Mouse (Mus musculus) midbrain, embryonic 14.5 days (tissue): ENCODE measurements around the gene Trp53inp2. TPM values are rescaled to one million over a fixed set of nuclear protein-coding genes. Genes with fewer than 3 reads are reported as not detected.

ENCODE experiments used
- ATAC-seq: fragments of 200-750 bp; cut with Nextera tagmentation; 2 replicates; pipeline ENCODE4 v1.8.0; 2017; ENCODE audit warnings: moderate number of reproducible peaks, moderate library complexity; ENCODE audit not compliant: low FRiP score, low TSS enrichment
- DNase-seq: peaks from one replicate; pipeline ENCODE4 v3.0.0-alpha.2; 2015
- H3K27ac ChIP-seq: fragments of 300-500 bp; sonication (generic); replicated peaks from 2 replicates; pipeline ENCODE4 v1.5.1; 2014; ENCODE audit warnings: mild to moderate bottlenecking, low read depth, low read length, moderate library complexity
- H3K27me3 ChIP-seq: fragments of 300-500 bp; sonication (generic); 2 replicates; pipeline ENCODE4 v1.6.1; 2014; ENCODE audit warnings: low read length, control low read depth, mixed read lengths; ENCODE audit not compliant: control insufficient read depth, insufficient read depth
- H3K36me3 ChIP-seq: fragments of 300-500 bp; sonication (generic); 2 replicates; pipeline ENCODE4 v1.6.1; 2014; ENCODE audit warnings: low read length, control low read depth; ENCODE audit not compliant: control insufficient read depth, insufficient read depth
- H3K4me1 ChIP-seq: fragments of 300-500 bp; sonication (generic); 2 replicates; pipeline ENCODE4 v1.6.1; 2014; ENCODE audit warnings: mild to moderate bottlenecking, antibody characterized with exemption, low read length, control low read depth; ENCODE audit not compliant: control insufficient read depth, insufficient read depth
- H3K4me2 ChIP-seq: fragments of 300-500 bp; sonication (generic); 2 replicates; pipeline ENCODE4 v1.6.1; 2014; ENCODE audit warnings: mild to moderate bottlenecking, low read length, moderate library complexity
- H3K4me3 ChIP-seq: fragments of 300-500 bp; sonication (generic); replicated peaks from 2 replicates; pipeline ENCODE4 v1.5.1; 2014; ENCODE audit warnings: low read depth, low read length
- H3K9ac ChIP-seq: fragments of 300-500 bp; sonication (generic); replicated peaks from 2 replicates; pipeline ENCODE4 v1.6.1; 2014; ENCODE audit warnings: mild to moderate bottlenecking, low read length, moderate library complexity
- H3K9me3 ChIP-seq: fragments of 300-500 bp; sonication (generic); 2 replicates; pipeline ENCODE4 v1.6.1; 2016; ENCODE audit warnings: low read length, control low read depth, mixed read lengths; ENCODE audit not compliant: control insufficient read depth
- WGBS: fragments of 180-500 bp; shearing (Covaris S2); extraction: QIAGEN DNeasy Blood & Tissue Kit; methylation state at CpG from one replicate; pipeline ENCODE4 v1.1.7; 2014; 5-methylcytosine and 5-hydroxymethylcytosine counted together
- polyA plus RNA-seq: library from polyadenylated mRNA; unstranded; fragments of >200 nt; fragmentation: Nextera tagmentation; extraction: Ambion mirVana; gene quantifications from 2 replicates; pipeline ENCODE4 v1.2.1, GENCODE M21; 2014

The Trp53inp2 gene
- polyA plus RNA-seq, result 82.5 and 98.6 TPM in 2 replicates

- H3K36me3 ChIP-seq, result peaks cover 3% of the 10 kb centered on the region
- H3K27ac ChIP-seq, result peak within 1 kb of the TSS; percentile 100
- ATAC-seq, result no peak
- WGBS, result 28% methylated on average over 8 of the region's 8 CpGs
- peak within 1 kb of the TSS; percentile 66 for H3K4me2 ChIP-seq
- H3K27me3 ChIP-seq, result no peaks in the 10 kb centered on the region
- peak within 1 kb of the TSS; percentile 68 for H3K4me3 ChIP-seq
- DNase-seq, result peak; percentile 5
- H3K9ac ChIP-seq, result peak within 1 kb of the TSS; percentile 99
- H3K9me3 ChIP-seq, result no peaks in the 10 kb centered on the region
- H3K4me1 ChIP-seq, result peaks cover 39% of the 10 kb centered on the region
Observed at GRCm38 (mm10) chr2:155380261-155381059, at the start of gene Trp53inp2. TSS of gene Trp53inp2 (plus strand) at chr2:155381059.

GRCm38 (mm10) chr2:155331351-155331750 is 49.5 kb upstream of the Trp53inp2 start:
- Histone ChIP-seq H3K9me3 (no peaks in the 10 kb centered on the region), H3K27me3 (no peaks in the 10 kb centered on the region), H3K36me3 (peaks cover 78% of the 10 kb centered on the region), H3K4me3 (no peak overlapping the region), H3K27ac (no peak overlapping the region), H3K4me1 (no peaks in the 10 kb centered on the region), H3K4me2 (no peak overlapping the region), H3K9ac (no peak overlapping the region)
- DNase-seq (no peak), ATAC-seq (no peak)
- WGBS, result 91% methylated on average over 4 of the region's 4 CpGs

GRCm38 (mm10) chr2:155333421-155333820 is 47.4 kb upstream of the Trp53inp2 start:
- Histone ChIP-seq H3K27me3 (no peaks in the 10 kb centered on the region), H3K4me1 (no peaks in the 10 kb centered on the region), H3K9ac (no peak overlapping the region), H3K36me3 (peaks cover 62% of the 10 kb centered on the region), H3K4me3 (no peak overlapping the region), H3K27ac (no peak overlapping the region), H3K4me2 (no peak overlapping the region), H3K9me3 (no peaks in the 10 kb centered on the region)
- ATAC-seq (no peak), DNase-seq (no peak)
- WGBS, result 91% methylated on average over 1 of the region's 1 CpGs

GRCm38 (mm10) chr2:155335231-155335630 is 45.6 kb upstream of the Trp53inp2 start:
- Histone ChIP-seq H3K27ac (no peak overlapping the region), H3K4me1 (no peaks in the 10 kb centered on the region), H3K27me3 (no peaks in the 10 kb centered on the region), H3K4me3 (no peak overlapping the region), H3K9ac (no peak overlapping the region), H3K4me2 (no peak overlapping the region), H3K36me3 (peaks cover 50% of the 10 kb centered on the region), H3K9me3 (no peaks in the 10 kb centered on the region)
- ATAC-seq, result no peak
- whole genome bisulfite sequencing, result 82% methylated on average over 1 of the region's 1 CpGs
- no peak for DNase-seq

GRCm38 (mm10) chr2:155336254-155336653 is 44.6 kb upstream of the Trp53inp2 start:
- H3K36me3 ChIP-seq, result peaks cover 40% of the 10 kb centered on the region
- H3K4me3 ChIP-seq, result no peak overlapping the region
- H3K27ac ChIP-seq, result no peak overlapping the region
- 98% methylated on average over 3 of the region's 3 CpGs for WGBS
- no peak overlapping the region for H3K9ac ChIP-seq
- ATAC-seq (no peak), DNase-seq (no peak)
- H3K4me2 ChIP-seq, result no peak overlapping the region
- H3K9me3 ChIP-seq, result no peaks in the 10 kb centered on the region
- no peaks in the 10 kb centered on the region for H3K27me3 ChIP-seq
- no peaks in the 10 kb centered on the region for H3K4me1 ChIP-seq

GRCm38 (mm10) chr2:155340166-155340565 is 40.7 kb upstream of the Trp53inp2 start:
- no peak overlapping the region for H3K4me2 ChIP-seq
- peaks cover 24% of the 10 kb centered on the region for H3K36me3 ChIP-seq
- DNase-seq, result no peak
- no peak overlapping the region for H3K9ac ChIP-seq
- H3K4me1 ChIP-seq, result no peaks in the 10 kb centered on the region
- H3K27me3 ChIP-seq, result no peaks in the 10 kb centered on the region
- no peak for ATAC-seq
- no peaks in the 10 kb centered on the region for H3K9me3 ChIP-seq
- no peak overlapping the region for H3K27ac ChIP-seq
- no peak overlapping the region for H3K4me3 ChIP-seq

- Histone ChIP-seq H3K27ac (no peak overlapping the region), H3K4me1 (no peaks in the 10 kb centered on the region), H3K9me3 (no peaks in the 10 kb centered on the region), H3K4me2 (no peak overlapping the region), H3K9ac (no peak overlapping the region), H3K36me3 (peaks cover 13% of the 10 kb centered on the region), H3K4me3 (no peak overlapping the region), H3K27me3 (no peaks in the 10 kb centered on the region)
- 81% methylated on average over 1 of the region's 1 CpGs for WGBS
- DNase-seq, result no peak
- no peak for ATAC-seq
Observed at GRCm38 (mm10) chr2:155346670-155347069, 34.2 kb upstream of the Trp53inp2 start.

GRCm38 (mm10) chr2:155354402-155354801 is 26.5 kb upstream of the Trp53inp2 start:
- 94% methylated on average over 3 of the region's 3 CpGs for WGBS
- H3K4me2 ChIP-seq, result no peak overlapping the region
- H3K9ac ChIP-seq, result no peak overlapping the region
- no peaks in the 10 kb centered on the region for H3K9me3 ChIP-seq
- no peak overlapping the region for H3K4me3 ChIP-seq
- no peak overlapping the region for H3K27ac ChIP-seq
- H3K36me3 ChIP-seq, result no peaks in the 10 kb centered on the region
- 0 out of 2 replicates have a peak, but pooled peaks cover 8% of the 10 kb centered on the region for H3K4me1 ChIP-seq
- DNase-seq, result no peak
- H3K27me3 ChIP-seq, result no peaks in the 10 kb centered on the region
- no peak for ATAC-seq
